Mouse (Mus musculus): ENCODE measurements around the gene Gm42906.

- no peak for TF ChIP-seq CTCF (IDR thresholded peaks at IDR 0.05)
- no peak for TF ChIP-seq EP300 (IDR thresholded peaks at IDR 0.05)
These were observed 390.1 kb downstream of the Gm42906 start for GRCm38 (mm10) chr5:151037871-151038270.

Data from lung, postnatal 0 days (tissue).